Mouse (Mus musculus): ENCODE measurements around the gene Iffo1.

- TF ChIP-seq CTCF (IDR thresholded peaks at IDR 0.05; ENCODE audit: control insufficient read depth, insufficient read depth, low read length) (no peak), POLR2A (IDR thresholded peaks at IDR 0.05; ENCODE audit: borderline replicate concordance, control insufficient read depth, low read depth, low read length) (no peak)
Measured at GRCm38 (mm10) chr6:125143128-125143527, 1.9 kb upstream of the Iffo1 start.

All from bone marrow, adult 2 months (tissue).